Mouse (Mus musculus) fibroblast of lung, adult 2 months (primary cell): ENCODE measurements around the gene Tmem141.
A peak's percentile ranks its signal among the peaks of the same experiment; 100 is the strongest.

Source experiments
- DNase-seq: peaks from one replicate; pipeline ENCODE4 v3.0.0-alpha.2; 2011; ENCODE audit warnings: low read depth

Tmem141 gene

GRCm38 (mm10) chr2:25577951-25578795 lies 43.6 kb downstream of the Tmem141 start:
- no peak for DNase-seq

DNA sequence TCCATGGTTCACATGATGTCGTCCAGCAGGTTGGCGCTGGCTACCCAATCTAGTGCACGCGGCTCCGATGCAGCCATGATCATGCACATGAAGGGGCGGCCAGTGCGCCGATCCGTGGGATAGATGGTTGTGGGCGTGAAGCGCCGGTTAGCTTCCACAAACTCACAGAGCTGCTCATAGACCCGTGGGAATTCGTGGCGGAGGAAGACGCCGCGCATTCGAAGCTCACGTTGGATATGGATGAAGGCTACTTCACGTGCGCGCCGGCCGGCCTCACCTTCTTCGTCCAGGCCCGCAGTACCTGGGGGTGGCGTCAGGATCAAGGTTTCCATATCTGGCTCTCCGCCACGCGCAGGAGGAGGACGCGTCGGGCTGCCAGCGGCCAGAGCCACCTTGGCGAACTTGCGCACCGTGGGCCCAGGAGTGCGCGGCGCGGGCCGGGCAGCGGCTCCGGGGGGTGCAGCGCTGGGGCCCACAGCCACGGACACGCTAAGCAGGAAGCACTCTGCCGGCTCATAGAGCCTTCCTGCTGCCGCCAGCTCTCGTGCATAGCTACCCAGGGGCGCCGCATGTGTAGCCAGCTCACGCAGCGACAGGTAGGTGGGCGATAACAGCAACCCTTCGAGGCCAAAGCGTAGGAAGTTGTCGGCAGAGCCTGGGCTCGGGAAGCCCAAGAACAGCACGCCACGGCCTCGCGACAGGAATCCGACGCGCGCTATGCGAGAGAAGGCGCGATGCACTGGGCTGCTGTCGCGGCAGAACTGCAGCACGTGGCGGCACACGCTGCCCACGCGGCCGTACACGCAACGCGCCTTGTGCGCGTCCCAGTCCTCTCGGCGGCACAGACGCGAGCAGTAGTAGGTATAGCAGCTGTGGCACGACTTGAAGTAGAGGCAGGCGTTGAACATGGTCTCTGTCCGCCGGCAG lies 44.6 kb downstream of the Tmem141 start:
- DNase-seq, result no peak

DNA sequence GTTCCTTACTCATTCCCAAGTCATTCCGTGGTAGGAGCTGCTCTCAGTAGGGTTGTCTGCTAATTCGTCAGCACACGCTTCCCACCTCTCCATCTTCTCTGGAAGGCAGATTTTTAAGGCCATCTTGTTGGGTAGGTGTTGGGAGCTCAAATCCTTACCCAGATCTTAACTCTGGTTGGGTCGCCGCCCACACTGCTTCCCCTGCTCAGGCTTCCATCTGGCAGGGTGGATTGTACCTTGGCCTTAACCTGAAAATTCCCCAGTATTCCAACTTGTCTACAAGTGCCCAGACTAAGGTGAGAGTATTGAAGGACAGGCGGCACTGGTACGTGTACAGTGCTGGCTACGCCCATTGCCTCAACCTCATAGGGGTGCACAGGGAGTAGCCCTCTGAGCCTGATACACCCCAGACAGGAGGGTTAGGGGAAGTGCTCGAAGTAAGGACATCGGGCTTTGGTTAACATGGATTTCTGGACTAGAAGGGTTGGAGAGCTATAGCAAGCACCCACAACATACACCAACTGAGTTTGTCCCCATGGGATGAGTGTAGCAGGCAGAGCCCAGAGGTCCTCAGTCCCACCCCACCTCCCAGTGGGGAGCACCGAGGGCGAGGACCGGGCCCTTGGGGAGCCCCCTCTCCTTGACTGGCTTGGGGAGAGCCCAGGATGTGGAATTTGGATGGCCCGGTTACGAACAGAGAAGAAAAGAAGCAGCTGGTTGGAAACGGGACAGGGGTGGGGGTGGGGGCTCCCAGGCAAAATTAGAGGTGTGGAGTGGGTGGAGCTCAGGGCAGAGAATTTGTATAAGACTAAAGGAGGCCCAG lies 45.6 kb downstream of the Tmem141 start:
- no peak for DNase-seq

GRCm38 (mm10) chr2:25575432-25576027 lies 46.3 kb downstream of the Tmem141 start:
- no peak for DNase-seq

GRCm38 (mm10) chr2:25574579-25575431 lies 47.0 kb downstream of the Tmem141 start, which contains the start of the genes Mamdc4 and Phpt1:
TSS of gene Mamdc4 (minus strand) at chr2:25574845.
TSS of gene Phpt1 (minus strand) at chr2:25575224.
- DNase-seq, result peak; percentile 96

- no peak for DNase-seq
Measured at GRCm38 (mm10) chr2:25574136-25574535, 47.7 kb downstream of the Tmem141 start.

- DNase-seq, result no peak
Measured at GRCm38 (mm10) chr2:25573068-25573467, 48.7 kb downstream of the Tmem141 start.

GRCm38 (mm10) chr2:25571221-25571620 lies 50.6 kb downstream of the Tmem141 start:
- DNase-seq, result no peak
